8 mouse cellular contexts compared by ENCODE assay signal in genomic region chrX:102933571-102934394, GRCm38 (mm10). TPM values are rescaled to one million over a fixed set of nuclear protein-coding genes. Genes with fewer than 3 reads are reported as not detected.
A peak's percentile ranks its signal among the peaks of the same experiment; 100 is the strongest.
DNase-seq lines count a peak whose midpoint lies in the region; ATAC-seq and TF ChIP-seq lines count a peak whose summit lies in the region.

No protein-coding gene starts in this region.

- H3K27ac ChIP-seq in embryonic facial prominence, embryonic 12.5 days, result no peak overlapping the region
- no peak overlapping the region for H3K27ac ChIP-seq in lung, postnatal 0 days (ENCODE audit: low read length)

- H3K36me3 ChIP-seq in embryonic facial prominence, embryonic 12.5 days, result no peaks in the 10 kb centered on the region
- no peaks in the 10 kb centered on the region for H3K36me3 ChIP-seq in lung, postnatal 0 days (ENCODE audit: insufficient read depth, low read length)

- TF ChIP-seq EP300 in lung, postnatal 0 days (IDR thresholded peaks at IDR 0.05), result no peak

- peak; percentile 59 for TF ChIP-seq CTCF in lung, postnatal 0 days (IDR thresholded peaks at IDR 0.05)

- H3K9ac ChIP-seq in embryonic facial prominence, embryonic 12.5 days, result peak overlapping the region; percentile 55
- no peak overlapping the region for H3K9ac ChIP-seq in lung, postnatal 0 days (replicated peaks; ENCODE audit: low read depth)

- no peak for ATAC-seq in embryonic facial prominence, embryonic 12.5 days (ENCODE audit: insufficient number of reproducible peaks, insufficient read depth, low FRiP score, low TSS enrichment)
- ATAC-seq in lung, postnatal 0 days, result peak; percentile 65

- WGBS in embryonic facial prominence, embryonic 12.5 days, result 36% methylated on average over 59 of the region's 68 CpGs
- 15% methylated on average over 36 of the region's 68 CpGs for WGBS in lung, postnatal 0 days

- H3K9me3 ChIP-seq in embryonic facial prominence, embryonic 12.5 days, result no peaks in the 10 kb centered on the region
- no peaks in the 10 kb centered on the region for H3K9me3 ChIP-seq in lung, postnatal 0 days (ENCODE audit: low read length)

- H3K4me2 ChIP-seq in embryonic facial prominence, embryonic 12.5 days (replicated peaks), result peak overlapping the region; percentile 63
- H3K4me2 ChIP-seq in lung, postnatal 0 days (replicated peaks; ENCODE audit: low read depth, low read length), result peak overlapping the region; percentile 68

- no peaks in the 10 kb centered on the region for H3K4me1 ChIP-seq in embryonic facial prominence, embryonic 12.5 days
- H3K4me1 ChIP-seq in lung, postnatal 0 days (ENCODE audit: insufficient read depth, low read depth, low read length), result no peaks in the 10 kb centered on the region

- peak overlapping the region; percentile 53 for H3K4me3 ChIP-seq in embryonic facial prominence, embryonic 12.5 days
- H3K4me3 ChIP-seq in lung, postnatal 0 days (ENCODE audit: low read depth, low read length), result peak overlapping the region; percentile 43

- peak; percentile 5 for DNase-seq in CD4-positive helper T cell, adult 2 months (ENCODE audit: low read depth, low spot score)
- DNase-seq in adrenal gland, postnatal 25 days, result peak; percentile 33
- DNase-seq in heart, postnatal 36 days, result peak; percentile 40
- peak; percentile 62 to 77 for DNase-seq in layer of hippocampus, postnatal 10 days (ENCODE audit: low spot score in 2 of 2)
- peak; percentile 9 for DNase-seq in lung, postnatal 0 days (ENCODE audit: low spot score)
- peak; percentile 54 to 65 for DNase-seq in right cerebral cortex, adult 2 months (ENCODE audit: low spot score in 2 of 2)
- no peak for DNase-seq in MN1 (ENCODE audit: low spot score)

- intact Hi-C loops in heart, postnatal 36 days (cut with DNase I), result no loop called here

- peaks cover 21% of the 10 kb centered on the region for H3K27me3 ChIP-seq in embryonic facial prominence, embryonic 12.5 days
- no peaks in the 10 kb centered on the region for H3K27me3 ChIP-seq in lung, postnatal 0 days (replicated peaks; ENCODE audit: insufficient read depth, low read length)

RNA-seq across cellular contexts. Expression of gene 1700018G05Rik, which starts 5.6 kb away (rescaled TPM):
- not detected in 2 replicates for total RNA-seq in adrenal gland, postnatal 25 days (2021)
- not detected in 2 replicates for polyA plus RNA-seq in embryonic facial prominence, embryonic 12.5 days (2016; fragmentation: Nextera tagmentation; extraction: Ambion mirVana)
- total RNA-seq in heart, postnatal 36 days (2021), result not detected
- not detected for total RNA-seq in layer of hippocampus, postnatal 10 days (2021)
- not detected in 2 replicates for polyA plus RNA-seq in lung, postnatal 0 days (2015; fragmentation: Nextera tagmentation; extraction: Ambion mirVana)

RNA-seq across cellular contexts. Expression of gene 1700011M02Rik, which starts 25.1 kb away (rescaled TPM):
- total RNA-seq in adrenal gland, postnatal 25 days (2021), result not detected in 2 replicates
- not detected in 2 replicates for polyA plus RNA-seq in embryonic facial prominence, embryonic 12.5 days (2016; fragmentation: Nextera tagmentation; extraction: Ambion mirVana)
- total RNA-seq in heart, postnatal 36 days (2021), result not detected
- not detected for total RNA-seq in layer of hippocampus, postnatal 10 days (2021)
- polyA plus RNA-seq in lung, postnatal 0 days (2015; fragmentation: Nextera tagmentation; extraction: Ambion mirVana), result not detected in 2 replicates

RNA-seq across cellular contexts. Expression of gene Dmrtc1a, which starts 25.3 kb away (rescaled TPM):
- total RNA-seq in adrenal gland, postnatal 25 days (2021), result not detected in 2 replicates
- 0.90 and 0.96 TPM in 2 replicates for polyA plus RNA-seq in embryonic facial prominence, embryonic 12.5 days (2016; fragmentation: Nextera tagmentation; extraction: Ambion mirVana)
- total RNA-seq in heart, postnatal 36 days (2021), result not detected
- 1 to 10 TPM; 1.7 TPM for total RNA-seq in layer of hippocampus, postnatal 10 days (2021)
- polyA plus RNA-seq in lung, postnatal 0 days (2015; fragmentation: Nextera tagmentation; extraction: Ambion mirVana), result 0.33 and 0.38 TPM in 2 replicates
